Mouse (Mus musculus) E14TG2a.4 (cell line): ENCODE results near the gene Kctd14.

ENCODE experiments used
- H3K27me3 ChIP-seq: 2 replicates; pipeline ENCODE4 v1.6.1; 2014; ENCODE audit warnings: low read length, control low read depth; ENCODE audit not compliant: insufficient read depth
- H3K36me3 ChIP-seq: 2 replicates; pipeline ENCODE4 v1.6.1; 2014; ENCODE audit warnings: low read length, control low read depth; ENCODE audit not compliant: insufficient read depth
- H3K4me1 ChIP-seq: replicated peaks from 2 replicates; pipeline ENCODE4 v1.6.1; 2014; ENCODE audit warnings: low read depth, low read length, control low read depth
- H3K4me3 ChIP-seq: replicated peaks from 2 replicates; pipeline ENCODE4 v1.5.1; 2014; ENCODE audit warnings: mild to moderate bottlenecking, low read length
- H3K9me3 ChIP-seq: 2 replicates; pipeline ENCODE4 v1.6.1; 2014; ENCODE audit warnings: low read length, control low read depth
- CTCF ChIP-seq: conservative IDR thresholded peaks from 2 replicates; pipeline ENCODE4 v1.5.1; 2014; ENCODE audit warnings: low read length
- NANOG ChIP-seq: IDR thresholded peaks from 2 replicates; pipeline ENCODE4 v1.6.1; 2014; ENCODE audit warnings: borderline replicate concordance, low read length, mixed read lengths
- POU5F1 ChIP-seq: IDR thresholded peaks from 2 replicates; pipeline ENCODE4 v1.6.1; 2014; ENCODE audit warnings: low read length, borderline replicate concordance

The Kctd14 gene

GRCm38 (mm10) chr7:97492420-97492819 lies 41.3 kb downstream of the Kctd14 start:
- H3K4me1 ChIP-seq = peaks cover 27% of the 10 kb centered on the region
- peaks cover 67% of the 10 kb centered on the region for H3K36me3 ChIP-seq
- no peaks in the 10 kb centered on the region for H3K27me3 ChIP-seq
- H3K9me3 ChIP-seq = no peaks in the 10 kb centered on the region
- TF ChIP-seq POU5F1 = no peak
- no peak for TF ChIP-seq NANOG
- no peak for TF ChIP-seq CTCF
- H3K4me3 ChIP-seq = no peak overlapping the region

- peaks cover 71% of the 10 kb centered on the region for H3K36me3 ChIP-seq
- H3K9me3 ChIP-seq = no peaks in the 10 kb centered on the region
- no peaks in the 10 kb centered on the region for H3K27me3 ChIP-seq
- no peak overlapping the region for H3K4me3 ChIP-seq
- peaks cover 25% of the 10 kb centered on the region for H3K4me1 ChIP-seq
- no peak for TF ChIP-seq CTCF
- no peak for TF ChIP-seq POU5F1
- no peak for TF ChIP-seq NANOG
Observed at GRCm38 (mm10) chr7:97495052-97495451, 43.9 kb downstream of the Kctd14 start.

- no peaks in the 10 kb centered on the region for H3K27me3 ChIP-seq
- H3K9me3 ChIP-seq = no peaks in the 10 kb centered on the region
- TF ChIP-seq POU5F1 = no peak
- no peak for TF ChIP-seq CTCF
- TF ChIP-seq NANOG = no peak
- peaks cover 69% of the 10 kb centered on the region for H3K36me3 ChIP-seq
- no peaks in the 10 kb centered on the region for H3K4me1 ChIP-seq
- H3K4me3 ChIP-seq = no peak overlapping the region
Observed at GRCm38 (mm10) chr7:97500555-97501209, 49.6 kb downstream of the Kctd14 start.
